ENCODE assay signal across 11 mouse cellular contexts in the genomic region with DNA sequence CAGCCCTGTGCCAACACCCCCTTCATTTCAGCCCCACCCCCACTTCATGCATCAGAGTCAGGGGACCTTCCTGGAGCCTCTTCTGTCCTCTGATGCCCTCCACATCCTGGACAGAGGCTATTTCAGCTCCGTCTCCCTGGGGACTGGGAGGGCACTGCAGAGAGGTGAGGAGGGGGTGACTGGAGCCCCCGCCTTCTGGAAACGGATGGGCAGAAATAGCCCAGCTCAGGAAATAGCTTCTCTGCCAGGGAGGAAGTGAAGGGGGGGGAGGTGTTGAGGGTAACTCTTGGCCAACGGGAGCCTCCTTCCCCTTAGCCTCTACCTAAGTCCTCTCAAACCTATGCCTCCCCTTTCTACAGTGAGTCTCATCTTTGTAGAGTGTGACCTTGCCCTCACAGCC. TPM values are rescaled to one million over a fixed set of nuclear protein-coding genes. Genes with fewer than 3 reads are reported as not detected.
A peak's percentile ranks its signal among the peaks of the same experiment; 100 is the strongest.
DNase-seq lines count a peak whose midpoint lies in the region; ATAC-seq and TF ChIP-seq lines count a peak whose summit lies in the region.
"Had no signal": no experiment of that assay in that cellular context is flagged by ENCODE, and none has a peak within 500 bp of the region (broad histone marks: within the 10 kb centered on the region; RNA-seq: fewer than 3 reads in every experiment).

No protein-coding gene starts in this region.

- H3K27ac ChIP-seq in kidney, postnatal 0 days, result 0 out of 2 replicates have a peak overlapping the region, but pooled peaks have one; percentile 31
- H3K27ac ChIP-seq in lung, postnatal 0 days (ENCODE audit: low read length), result no peak overlapping the region
- no peak overlapping the region for H3K27ac ChIP-seq in left cerebral cortex, adult 2 months
- H3K27ac ChIP-seq: midbrain, embryonic 10.5 days had no signal

- H3K4me3 ChIP-seq in kidney, postnatal 0 days (replicated peaks; ENCODE audit: low read depth, low read length), result no peak overlapping the region
- no peak overlapping the region for H3K4me3 ChIP-seq in lung, postnatal 0 days (ENCODE audit: low read depth, low read length)
- H3K4me3 ChIP-seq in left cerebral cortex, adult 2 months, result no peak overlapping the region

- no peaks in the 10 kb centered on the region for H3K36me3 ChIP-seq in kidney, postnatal 0 days (ENCODE audit: insufficient read depth, low read length)
- no peaks in the 10 kb centered on the region for H3K36me3 ChIP-seq in lung, postnatal 0 days (ENCODE audit: insufficient read depth, low read length)
- H3K36me3 ChIP-seq: midbrain, embryonic 10.5 days had no signal

- H3K4me2 ChIP-seq in kidney, postnatal 0 days (ENCODE audit: low read length), result no peak overlapping the region
- no peak overlapping the region for H3K4me2 ChIP-seq in lung, postnatal 0 days (replicated peaks; ENCODE audit: low read depth, low read length)

- no peak overlapping the region for H3K9ac ChIP-seq in kidney, postnatal 0 days (ENCODE audit: low read depth, low read length)
- no peak overlapping the region for H3K9ac ChIP-seq in lung, postnatal 0 days (replicated peaks; ENCODE audit: low read depth)

- peak; percentile 34 for DNase-seq in CD4-positive, CD25-positive, alpha-beta regulatory T cell, adult 2 months (ENCODE audit: low read depth, low spot score)
- peak; percentile 45 for DNase-seq in adrenal gland, postnatal 10 days
- DNase-seq in kidney, postnatal 0 days (ENCODE audit: low spot score), result no peak
- DNase-seq in lung, postnatal 0 days (ENCODE audit: low spot score), result peak; percentile 58
- DNase-seq in MN1 (ENCODE audit: low spot score), result no peak
- DNase-seq in left cerebral cortex, adult 2 months (ENCODE audit: extremely low spot score in 1 of 2, low spot score in 2 of 2), result no peak
- DNase-seq: cerebellum, adult 9-10 months had no signal

- WGBS in kidney, postnatal 0 days, result 37% methylated on average over 4 of the region's 4 CpGs
- 8% methylated on average over 4 of the region's 4 CpGs for WGBS in lung, postnatal 0 days

- no peaks in the 10 kb centered on the region; the same call in 1 of the 2 replicates for H3K4me1 ChIP-seq in kidney, postnatal 0 days (replicated peaks; ENCODE audit: insufficient read depth, low read length)
- peaks cover 4% of the 10 kb centered on the region; the same call in 1 of the 2 replicates for H3K4me1 ChIP-seq in lung, postnatal 0 days (ENCODE audit: insufficient read depth, low read depth, low read length)

- peak; percentile 71 for TF ChIP-seq EP300 in lung, postnatal 0 days (IDR thresholded peaks at IDR 0.05)

- ATAC-seq in CD4-positive, CD25-positive, alpha-beta regulatory T cell, adult 4 months, result no peak
- no peak for ATAC-seq in kidney, postnatal 0 days (replicated peaks; ENCODE audit: low FRiP score, low read depth)
- ATAC-seq in lung, postnatal 0 days, result peak; percentile 35
- no peak for ATAC-seq in megakaryocyte-erythroid progenitor cell, adult 5-6 weeks (replicated peaks; ENCODE audit: low FRiP score, low TSS enrichment, poor library complexity, severe bottlenecking)

- intact Hi-C loops in left cerebral cortex, adult 2 months (cut with DNase I), result no loop called here

- H3K27me3 ChIP-seq in kidney, postnatal 0 days (ENCODE audit: insufficient read depth, low read length), result peaks cover 19% of the 10 kb centered on the region
- H3K27me3 ChIP-seq in lung, postnatal 0 days (replicated peaks; ENCODE audit: insufficient read depth, low read length), result peaks cover 18% of the 10 kb centered on the region; the same call in 1 of the 2 replicates

- TF ChIP-seq CTCF in kidney, postnatal 0 days (IDR thresholded peaks at IDR 0.05; ENCODE audit: low read depth), result no peak
- TF ChIP-seq CTCF in lung, postnatal 0 days (IDR thresholded peaks at IDR 0.05), result no peak
- no peak for TF ChIP-seq CTCF in left cerebral cortex, adult 2 months (IDR thresholded peaks at IDR 0.05)

- H3K9me3 ChIP-seq in kidney, postnatal 0 days (replicated peaks; ENCODE audit: low read length), result no peaks in the 10 kb centered on the region
- no peaks in the 10 kb centered on the region for H3K9me3 ChIP-seq in lung, postnatal 0 days (ENCODE audit: low read length)

RNA-seq across cellular contexts. Expression of a gene that starts 9.3 kb away (rescaled TPM):
- not detected for polyA plus RNA-seq in CD4-positive, CD25-positive, alpha-beta regulatory T cell, adult 4 months (2017; shearing (Covaris generic))
- total RNA-seq in adrenal gland, postnatal 10 days (2021), result 10 to 100 TPM; 17.4 to 17.9 TPM
- polyA plus RNA-seq in kidney, postnatal 0 days (2015; fragmentation: Nextera tagmentation; extraction: Ambion mirVana), result 6.7 and 8.0 TPM in 2 replicates
- polyA plus RNA-seq in lung, postnatal 0 days (2015; fragmentation: Nextera tagmentation; extraction: Ambion mirVana), result 1.1 and 1.4 TPM in 2 replicates
- total RNA-seq in megakaryocyte-erythroid progenitor cell, adult 5-6 weeks (2014; fragmentation: Nextera tagmentation), result 1.7 and 2.3 TPM in 2 replicates
- 1.0 and 1.5 TPM in 2 replicates for total RNA-seq in megakaryocyte-erythroid progenitor cell, adult 5-6 weeks (2017)
- under 1 TPM; 0.26 to 0.36 TPM for total RNA-seq in left cerebral cortex, adult 2 months (2021)

RNA-seq across cellular contexts. Expression of a gene that starts 13.8 kb away (rescaled TPM):
- polyA plus RNA-seq in CD4-positive, CD25-positive, alpha-beta regulatory T cell, adult 4 months (2017; shearing (Covaris generic)), result 1 to 10 TPM in 1 of 2 experiments, under 1 TPM in 1; 0.91 to 1.3 TPM
- total RNA-seq in adrenal gland, postnatal 10 days (2021), result 10 to 100 TPM; 35.0 to 37.1 TPM
- 6.6 and 7.9 TPM in 2 replicates for polyA plus RNA-seq in kidney, postnatal 0 days (2015; fragmentation: Nextera tagmentation; extraction: Ambion mirVana)
- polyA plus RNA-seq in lung, postnatal 0 days (2015; fragmentation: Nextera tagmentation; extraction: Ambion mirVana), result 7.4 and 7.9 TPM in 2 replicates
- total RNA-seq in megakaryocyte-erythroid progenitor cell, adult 5-6 weeks (2014; fragmentation: Nextera tagmentation), result 7.8 and 11.3 TPM in 2 replicates
- total RNA-seq in megakaryocyte-erythroid progenitor cell, adult 5-6 weeks (2017), result 3.0 and 3.1 TPM in 2 replicates
- 10 to 100 TPM; 79.1 to 79.5 TPM for total RNA-seq in left cerebral cortex, adult 2 months (2021)

RNA-seq across cellular contexts. Expression of a gene that starts 35.8 kb away (rescaled TPM):
- under 1 TPM; 0.37 to 0.86 TPM for polyA plus RNA-seq in CD4-positive, CD25-positive, alpha-beta regulatory T cell, adult 4 months (2017; shearing (Covaris generic))
- total RNA-seq in adrenal gland, postnatal 10 days (2021), result 1 to 10 TPM; 5.2 to 5.4 TPM
- polyA plus RNA-seq in kidney, postnatal 0 days (2015; fragmentation: Nextera tagmentation; extraction: Ambion mirVana), result 2.7 and 3.0 TPM in 2 replicates
- polyA plus RNA-seq in lung, postnatal 0 days (2015; fragmentation: Nextera tagmentation; extraction: Ambion mirVana), result 2.6 and 3.0 TPM in 2 replicates
- 3.4 and 3.6 TPM in 2 replicates for total RNA-seq in megakaryocyte-erythroid progenitor cell, adult 5-6 weeks (2014; fragmentation: Nextera tagmentation)
- 3.6 and 4.7 TPM in 2 replicates for total RNA-seq in megakaryocyte-erythroid progenitor cell, adult 5-6 weeks (2017)
- total RNA-seq in left cerebral cortex, adult 2 months (2021), result 1 to 10 TPM; 6.7 to 7.9 TPM

RNA-seq across cellular contexts. Expression of a gene that starts 35.8 kb away (rescaled TPM):
- 10 to 100 TPM; 45.8 to 50.7 TPM for polyA plus RNA-seq in CD4-positive, CD25-positive, alpha-beta regulatory T cell, adult 4 months (2017; shearing (Covaris generic))
- total RNA-seq in adrenal gland, postnatal 10 days (2021), result 10 to 100 TPM; 76.6 to 80.9 TPM
- 88.5 and 91.7 TPM in 2 replicates for polyA plus RNA-seq in kidney, postnatal 0 days (2015; fragmentation: Nextera tagmentation; extraction: Ambion mirVana)
- polyA plus RNA-seq in lung, postnatal 0 days (2015; fragmentation: Nextera tagmentation; extraction: Ambion mirVana), result 85.5 and 91.9 TPM in 2 replicates
- total RNA-seq in megakaryocyte-erythroid progenitor cell, adult 5-6 weeks (2014; fragmentation: Nextera tagmentation), result 89.3 and 96.3 TPM in 2 replicates
- total RNA-seq in megakaryocyte-erythroid progenitor cell, adult 5-6 weeks (2017), result 22.6 and 23.6 TPM in 2 replicates
- total RNA-seq in left cerebral cortex, adult 2 months (2021), result 10 to 100 TPM; 16.6 to 18.4 TPM

RNA-seq across cellular contexts. Expression of a gene that starts 45.2 kb away (rescaled TPM):
- polyA plus RNA-seq in CD4-positive, CD25-positive, alpha-beta regulatory T cell, adult 4 months (2017; shearing (Covaris generic)), result not detected
- total RNA-seq in adrenal gland, postnatal 10 days (2021), result under 1 TPM; 0.18 to 0.21 TPM
- polyA plus RNA-seq in kidney, postnatal 0 days (2015; fragmentation: Nextera tagmentation; extraction: Ambion mirVana), result not detected in 2 replicates
- 0.05 and 0.15 TPM in 2 replicates for polyA plus RNA-seq in lung, postnatal 0 days (2015; fragmentation: Nextera tagmentation; extraction: Ambion mirVana)
- total RNA-seq in megakaryocyte-erythroid progenitor cell, adult 5-6 weeks (2014; fragmentation: Nextera tagmentation), result 0.20 TPM in 1 of 2 replicates, not detected in the other
- total RNA-seq in megakaryocyte-erythroid progenitor cell, adult 5-6 weeks (2017), result not detected in 2 replicates
- under 1 TPM; 0.44 to 0.84 TPM for total RNA-seq in left cerebral cortex, adult 2 months (2021)
- total RNA-seq: heart, adult 8-10 months had no signal

Comparison
In these comparisons a context has a peak if more than half of its experiments do, and no peak if none do; other contexts are left out.
1. DNase-seq: peak in CD4-positive, CD25-positive, alpha-beta regulatory T cell, adult 2 months (single experiment), adrenal gland, postnatal 10 days (single experiment) and lung, postnatal 0 days (single experiment); none in kidney, postnatal 0 days (single experiment), MN1 (single experiment) and left cerebral cortex, adult 2 months (0 of 2).
2. RNA of a gene that starts 9.3 kb away (total RNA-seq): 17.4 to 17.9 TPM in adrenal gland, postnatal 10 days; 1.0 to 2.3 TPM in megakaryocyte-erythroid progenitor cell, adult 5-6 weeks and 0.26 to 0.36 TPM in left cerebral cortex, adult 2 months; every median in the first group is over 4 times any median in the second.